Mouse (Mus musculus): Measurements from ENCODE around the gene Iqschfp.

The Iqschfp gene

GRCm38 (mm10) chr3:68351461-68351860 is 459.4 kb downstream of the Iqschfp start:
- no peak for DNase-seq (ENCODE audit: low spot score in 2 of 2)

GRCm38 (mm10) chr3:68352961-68353360 is 460.9 kb downstream of the Iqschfp start:
- DNase-seq (ENCODE audit: low spot score in 2 of 2), result no peak

GRCm38 (mm10) chr3:68353492-68353891 is 461.5 kb downstream of the Iqschfp start:
- DNase-seq (ENCODE audit: low spot score in 2 of 2), result no peak

- no peak for DNase-seq (ENCODE audit: low spot score in 2 of 2)
Observed at GRCm38 (mm10) chr3:68356516-68356915, 464.5 kb downstream of the Iqschfp start.

GRCm38 (mm10) chr3:68368029-68368428 is 476.0 kb downstream of the Iqschfp start:
- no peak for DNase-seq (ENCODE audit: low spot score in 2 of 2)

GRCm38 (mm10) chr3:68372925-68373324 is 480.9 kb downstream of the Iqschfp start:
- DNase-seq (ENCODE audit: low spot score in 2 of 2), result no peak

- no peak for DNase-seq (ENCODE audit: low spot score in 2 of 2)
Observed at GRCm38 (mm10) chr3:68375100-68375508, 483.1 kb downstream of the Iqschfp start.

GRCm38 (mm10) chr3:68377452-68378198 is 485.6 kb downstream of the Iqschfp start:
- DNase-seq (ENCODE audit: low spot score in 2 of 2), result no peak

- DNase-seq (ENCODE audit: low spot score in 2 of 2), result no peak
Observed at GRCm38 (mm10) chr3:68378799-68379198, 486.8 kb downstream of the Iqschfp start.

GRCm38 (mm10) chr3:68379242-68379641 is 487.2 kb downstream of the Iqschfp start:
- no peak for DNase-seq (ENCODE audit: low spot score in 2 of 2)

- DNase-seq (ENCODE audit: low spot score in 2 of 2), result no peak
Observed at GRCm38 (mm10) chr3:68383672-68384071, 491.6 kb downstream of the Iqschfp start.

GRCm38 (mm10) chr3:68385544-68385943 is 493.5 kb downstream of the Iqschfp start:
- DNase-seq (ENCODE audit: low spot score in 2 of 2), result no peak

GRCm38 (mm10) chr3:68388023-68388422 is 496.0 kb downstream of the Iqschfp start:
- no peak for DNase-seq (ENCODE audit: low spot score in 2 of 2)

GRCm38 (mm10) chr3:68393578-68393977 is 501.5 kb downstream of the Iqschfp start:
- DNase-seq (ENCODE audit: low spot score in 2 of 2), result no peak

- no peak for DNase-seq (ENCODE audit: low spot score in 2 of 2)
Observed at GRCm38 (mm10) chr3:68398691-68399090, 506.7 kb downstream of the Iqschfp start.

- DNase-seq (ENCODE audit: low spot score in 2 of 2), result no peak
Observed at GRCm38 (mm10) chr3:68400121-68400520, 508.1 kb downstream of the Iqschfp start.

GRCm38 (mm10) chr3:68403343-68403742 is 511.3 kb downstream of the Iqschfp start:
- DNase-seq (ENCODE audit: low spot score in 2 of 2), result no peak

- DNase-seq (ENCODE audit: low spot score in 2 of 2), result no peak
Observed at GRCm38 (mm10) chr3:68403783-68404217, 511.8 kb downstream of the Iqschfp start.

- no peak for DNase-seq (ENCODE audit: low spot score in 2 of 2)
Observed at GRCm38 (mm10) chr3:68405724-68406123, 513.7 kb downstream of the Iqschfp start.

- no peak for DNase-seq (ENCODE audit: low spot score in 2 of 2)
Observed at GRCm38 (mm10) chr3:68412262-68412661, 520.2 kb downstream of the Iqschfp start.

- no peak for DNase-seq (ENCODE audit: low spot score in 2 of 2)
Observed at GRCm38 (mm10) chr3:68419792-68420191, 527.8 kb downstream of the Iqschfp start.

- DNase-seq (ENCODE audit: low spot score in 2 of 2), result no peak
Observed at GRCm38 (mm10) chr3:68420927-68421326, 528.9 kb downstream of the Iqschfp start.

GRCm38 (mm10) chr3:68421849-68422248 is 529.8 kb downstream of the Iqschfp start:
- DNase-seq (ENCODE audit: low spot score in 2 of 2), result no peak

- DNase-seq (ENCODE audit: low spot score in 2 of 2), result no peak
Observed at GRCm38 (mm10) chr3:68428081-68428480, 536.0 kb downstream of the Iqschfp start.

Measured in natural killer cell, adult 2 months (primary cell).